Mouse (Mus musculus) cerebellum, postnatal 10 days (tissue): ENCODE results near the gene Zfhx3.
A peak's percentile ranks its signal among the peaks of the same experiment; 100 is the strongest.

ENCODE experiments used
- DNase-seq, 2 experiments: peaks; one replicate each; pipeline ENCODE4 v3.0.0; 2021; ENCODE audit warnings: mixed read lengths in 2 of 2

The Zfhx3 gene

GRCm38 (mm10) chr8:108724818-108725506, 782.5 kb downstream of the Zfhx3 start:
- DNase-seq, result no peak

- no peak for DNase-seq
These were observed 783.2 kb downstream of the Zfhx3 start for GRCm38 (mm10) chr8:108725631-108726030.

GRCm38 (mm10) chr8:108726541-108727241, 784.2 kb downstream of the Zfhx3 start:
- no peak for DNase-seq

- DNase-seq, result no peak
These were observed 786.7 kb downstream of the Zfhx3 start for GRCm38 (mm10) chr8:108729169-108729568.

GRCm38 (mm10) chr8:108729667-108730329, 787.4 kb downstream of the Zfhx3 start:
- no peak for DNase-seq

GRCm38 (mm10) chr8:108730907-108731440, 788.5 kb downstream of the Zfhx3 start:
- DNase-seq, result no peak

GRCm38 (mm10) chr8:108732500-108732899, 790.1 kb downstream of the Zfhx3 start:
- DNase-seq, result no peak

GRCm38 (mm10) chr8:108733385-108733784, 790.9 kb downstream of the Zfhx3 start:
- DNase-seq, result no peak

- DNase-seq, result peak; percentile 34 to 43
These were observed 794.0 kb downstream of the Zfhx3 start for GRCm38 (mm10) chr8:108736442-108736841.

GRCm38 (mm10) chr8:108738179-108738578, 795.7 kb downstream of the Zfhx3 start:
- DNase-seq, result no peak

- DNase-seq, result no peak
These were observed 797.1 kb downstream of the Zfhx3 start for GRCm38 (mm10) chr8:108739517-108739916.

GRCm38 (mm10) chr8:108740443-108740842, 798.0 kb downstream of the Zfhx3 start:
- peak; percentile 62 to 69 for DNase-seq

GRCm38 (mm10) chr8:108741651-108742050, 799.2 kb downstream of the Zfhx3 start:
- no peak for DNase-seq

- DNase-seq, result no peak
These were observed 800.0 kb downstream of the Zfhx3 start for GRCm38 (mm10) chr8:108742465-108742864.

GRCm38 (mm10) chr8:108743238-108743637, 800.8 kb downstream of the Zfhx3 start:
- DNase-seq, result no peak

- peak; percentile 36 to 37 for DNase-seq
These were observed 803.1 kb downstream of the Zfhx3 start for GRCm38 (mm10) chr8:108745551-108745950.

GRCm38 (mm10) chr8:108748095-108748494, 805.7 kb downstream of the Zfhx3 start:
- no peak for DNase-seq

GRCm38 (mm10) chr8:108748851-108749376, 806.5 kb downstream of the Zfhx3 start:
- peak; percentile 21 to 39 for DNase-seq

GRCm38 (mm10) chr8:108750806-108751205, 808.4 kb downstream of the Zfhx3 start:
- no peak for DNase-seq

- no peak for DNase-seq
These were observed 812.1 kb downstream of the Zfhx3 start for GRCm38 (mm10) chr8:108754556-108754955.

GRCm38 (mm10) chr8:108755400-108756325, 813.2 kb downstream of the Zfhx3 start:
- peak; percentile 77 to 81 for DNase-seq
